Mouse (Mus musculus) neural tube, embryonic 11.5 days (tissue): ENCODE data around the gene Dnajc3. TPM values are rescaled to one million over a fixed set of nuclear protein-coding genes. Genes with fewer than 3 reads are reported as not detected.

Source experiments
- ATAC-seq: fragments of 200-750 bp; cut with Nextera tagmentation; 2 replicates; pipeline ENCODE4 v1.8.0; 2017; ENCODE audit warnings: moderate number of reproducible peaks, mild to moderate bottlenecking, moderate TSS enrichment, moderate library complexity; ENCODE audit not compliant: insufficient read depth, low FRiP score, low TSS enrichment
- DNase-seq: peaks from one replicate; pipeline ENCODE4 v3.0.0-alpha.2; 2015; ENCODE audit warnings: low spot score
- H3K27ac ChIP-seq: fragments of 300-500 bp; sonication (generic); 2 replicates; pipeline ENCODE4 v1.5.1; 2014; ENCODE audit warnings: low read depth, mild to moderate bottlenecking, low read length
- H3K27me3 ChIP-seq: fragments of 300-500 bp; sonication (generic); 2 replicates; pipeline ENCODE4 v1.6.1; 2014; ENCODE audit warnings: mild to moderate bottlenecking, low read length, mixed read lengths; ENCODE audit not compliant: control insufficient read depth, insufficient read depth
- H3K36me3 ChIP-seq: fragments of 300-500 bp; sonication (generic); 2 replicates; pipeline ENCODE4 v1.6.1; 2014; ENCODE audit warnings: mild to moderate bottlenecking, low read length, moderate library complexity, mixed read lengths; ENCODE audit not compliant: control insufficient read depth, insufficient read depth
- H3K4me1 ChIP-seq: fragments of 300-500 bp; sonication (generic); 2 replicates; pipeline ENCODE4 v1.6.1; 2014; ENCODE audit warnings: low read length, mixed read lengths; ENCODE audit not compliant: control insufficient read depth, insufficient read depth
- H3K4me2 ChIP-seq: fragments of 300-500 bp; sonication (generic); 2 replicates; pipeline ENCODE4 v1.6.1; 2014; ENCODE audit warnings: low read depth, mild to moderate bottlenecking, moderate library complexity
- H3K4me3 ChIP-seq: fragments of 300-500 bp; sonication (generic); 2 replicates; pipeline ENCODE4 v1.5.1; 2014; ENCODE audit warnings: low read depth, low read length
- H3K9ac ChIP-seq: fragments of 300-500 bp; sonication (generic); 2 replicates; pipeline ENCODE4 v1.6.1; 2014; ENCODE audit warnings: mild to moderate bottlenecking, low read length
- H3K9me3 ChIP-seq: fragments of 300-500 bp; sonication (generic); 2 replicates; pipeline ENCODE4 v1.6.1; 2016; ENCODE audit warnings: low read length; ENCODE audit not compliant: control insufficient read depth
- WGBS: fragments of 180-500 bp; shearing (Covaris S2); extraction: QIAGEN DNeasy Blood & Tissue Kit; methylation state at CpG from one replicate; pipeline ENCODE4 v1.1.7; 2014; 5-methylcytosine and 5-hydroxymethylcytosine counted together
- polyA plus RNA-seq: library from polyadenylated mRNA; unstranded; fragments of >200 nt; fragmentation: Nextera tagmentation; extraction: Ambion mirVana; gene quantifications from 2 replicates; pipeline ENCODE4 v1.2.1, GENCODE M21; 2014

The Dnajc3 gene
- polyA plus RNA-seq, 1 experiment from 2014 or later, result 36.0 TPM

DNA sequence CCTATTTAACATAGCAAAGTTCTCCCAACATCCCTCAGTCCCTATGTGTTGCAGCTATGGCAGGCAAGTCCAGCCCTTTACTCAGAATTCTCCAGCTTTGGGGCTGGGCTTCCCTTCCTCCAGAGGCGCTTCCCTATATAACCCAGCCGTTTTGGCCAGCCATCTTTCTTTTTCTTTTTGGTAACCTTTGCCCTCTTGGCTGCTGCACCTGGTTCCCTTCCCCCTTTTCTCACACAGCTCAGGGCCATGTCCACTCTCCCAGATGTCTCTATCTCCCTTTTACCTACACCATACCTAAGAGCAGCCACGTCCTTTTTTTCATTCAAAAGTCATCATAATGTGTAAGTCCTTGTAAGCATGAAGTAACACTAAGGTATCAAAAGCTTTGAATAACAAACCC, 1.5 kb upstream of the Dnajc3 start:
- peaks cover 15% of the 10 kb centered on the region; the same call in 1 of the 2 replicates for H3K4me1 ChIP-seq
- no peaks in the 10 kb centered on the region for H3K9me3 ChIP-seq
- H3K36me3 ChIP-seq, result no peaks in the 10 kb centered on the region
- DNase-seq (no peak), ATAC-seq (no peak)
- no peak overlapping the region for H3K4me2 ChIP-seq
- H3K27ac ChIP-seq, result no peak overlapping the region
- no peaks in the 10 kb centered on the region for H3K27me3 ChIP-seq
- WGBS, result 63% methylated on average over 3 of the region's 3 CpGs
- no peak overlapping the region for H3K4me3 ChIP-seq
- H3K9ac ChIP-seq, result no peak overlapping the region

- DNase-seq (no peak), ATAC-seq (peak; percentile 13)
- H3K9me3 ChIP-seq, result no peaks in the 10 kb centered on the region
- peak overlapping the region; percentile 98 for H3K4me3 ChIP-seq
- H3K27me3 ChIP-seq, result no peaks in the 10 kb centered on the region
- 0 out of 2 replicates have a peak overlapping the region, but pooled peaks have one; percentile 9 for H3K27ac ChIP-seq
- peaks cover 17% of the 10 kb centered on the region; the same call in 1 of the 2 replicates for H3K4me1 ChIP-seq
- H3K4me2 ChIP-seq, result peak overlapping the region; percentile 63
- H3K9ac ChIP-seq, result peak overlapping the region; percentile 46; the same call in 1 of the 2 replicates
- WGBS, result 31% methylated on average over 4 of the region's 4 CpGs
- H3K36me3 ChIP-seq, result no peaks in the 10 kb centered on the region
Observed at GRCm38 (mm10) chr14:118936952-118937351, 824 bp upstream of the Dnajc3 start.

DNA sequence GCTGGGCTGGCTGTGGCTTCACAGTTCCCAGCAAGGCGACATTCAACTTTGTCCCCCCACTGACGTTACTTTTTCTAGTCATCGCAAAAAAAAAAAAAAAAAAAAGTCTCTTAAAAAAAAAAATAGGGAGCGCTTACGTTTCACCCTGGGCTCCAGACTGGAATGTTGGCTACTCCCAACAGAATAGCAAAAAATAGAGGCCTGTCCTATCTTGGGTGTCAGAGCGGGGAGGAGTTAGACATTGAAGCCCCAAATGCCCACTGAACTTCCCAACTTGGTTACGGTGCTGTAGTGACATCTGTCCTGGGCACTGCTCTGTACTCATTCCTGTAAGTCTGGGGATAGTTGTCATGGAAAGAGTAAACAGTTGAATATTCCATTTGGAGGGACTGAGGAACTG, 775 bp downstream of the Dnajc3 start:
- Histone ChIP-seq H3K4me1 (peaks cover 20% of the 10 kb centered on the region; the same call in 1 of the 2 replicates), H3K4me3 (peak overlapping the region; percentile 98), H3K27me3 (no peaks in the 10 kb centered on the region), H3K9ac (peak overlapping the region; percentile 97), H3K4me2 (peak overlapping the region; percentile 65), H3K9me3 (no peaks in the 10 kb centered on the region), H3K36me3 (no peaks in the 10 kb centered on the region), H3K27ac (no peak overlapping the region; the same call in 1 of the 2 replicates)
- DNase-seq, result no peak
- no peak for ATAC-seq
- WGBS, result 2% methylated on average over 7 of the region's 7 CpGs

- ATAC-seq, result no peak
- no peak overlapping the region for H3K9ac ChIP-seq
- H3K4me3 ChIP-seq, result no peak overlapping the region
- H3K9me3 ChIP-seq, result no peaks in the 10 kb centered on the region
- WGBS, result 81% methylated on average over 4 of the region's 4 CpGs
- peaks cover 20% of the 10 kb centered on the region; the same call in 1 of the 2 replicates for H3K4me1 ChIP-seq
- H3K27me3 ChIP-seq, result no peaks in the 10 kb centered on the region
- no peak for DNase-seq
- H3K36me3 ChIP-seq, result no peaks in the 10 kb centered on the region
- no peak overlapping the region for H3K27ac ChIP-seq
- no peak overlapping the region for H3K4me2 ChIP-seq
Observed at GRCm38 (mm10) chr14:118940796-118941495, 3.2 kb downstream of the Dnajc3 start.

- H3K4me2 ChIP-seq, result no peak overlapping the region
- peaks cover 18% of the 10 kb centered on the region; the same call in 1 of the 2 replicates for H3K4me1 ChIP-seq
- 42% methylated on average over 12 of the region's 12 CpGs for WGBS
- DNase-seq (no peak), ATAC-seq (no peak)
- no peaks in the 10 kb centered on the region for H3K36me3 ChIP-seq
- no peak overlapping the region for H3K4me3 ChIP-seq
- H3K9ac ChIP-seq, result no peak overlapping the region; the same call in 1 of the 2 replicates
- no peaks in the 10 kb centered on the region for H3K9me3 ChIP-seq
- H3K27ac ChIP-seq, result no peak overlapping the region
- H3K27me3 ChIP-seq, result no peaks in the 10 kb centered on the region
Observed at GRCm38 (mm10) chr14:118942076-118942475, 4.3 kb downstream of the Dnajc3 start.

- Histone ChIP-seq H3K27ac (no peak overlapping the region), H3K27me3 (no peaks in the 10 kb centered on the region), H3K9ac (no peak overlapping the region), H3K4me3 (no peak overlapping the region), H3K9me3 (no peaks in the 10 kb centered on the region), H3K4me2 (no peak overlapping the region), H3K4me1 (peaks cover 8% of the 10 kb centered on the region; the same call in 1 of the 2 replicates), H3K36me3 (no peaks in the 10 kb centered on the region)
- DNase-seq (no peak), ATAC-seq (no peak)
- WGBS, result 95% methylated on average over 2 of the region's 2 CpGs
Observed at GRCm38 (mm10) chr14:118944702-118945101, 6.9 kb downstream of the Dnajc3 start.

GRCm38 (mm10) chr14:118948841-118949240, 11.1 kb downstream of the Dnajc3 start:
- WGBS, result 97% methylated on average over 1 of the region's 1 CpGs

DNA sequence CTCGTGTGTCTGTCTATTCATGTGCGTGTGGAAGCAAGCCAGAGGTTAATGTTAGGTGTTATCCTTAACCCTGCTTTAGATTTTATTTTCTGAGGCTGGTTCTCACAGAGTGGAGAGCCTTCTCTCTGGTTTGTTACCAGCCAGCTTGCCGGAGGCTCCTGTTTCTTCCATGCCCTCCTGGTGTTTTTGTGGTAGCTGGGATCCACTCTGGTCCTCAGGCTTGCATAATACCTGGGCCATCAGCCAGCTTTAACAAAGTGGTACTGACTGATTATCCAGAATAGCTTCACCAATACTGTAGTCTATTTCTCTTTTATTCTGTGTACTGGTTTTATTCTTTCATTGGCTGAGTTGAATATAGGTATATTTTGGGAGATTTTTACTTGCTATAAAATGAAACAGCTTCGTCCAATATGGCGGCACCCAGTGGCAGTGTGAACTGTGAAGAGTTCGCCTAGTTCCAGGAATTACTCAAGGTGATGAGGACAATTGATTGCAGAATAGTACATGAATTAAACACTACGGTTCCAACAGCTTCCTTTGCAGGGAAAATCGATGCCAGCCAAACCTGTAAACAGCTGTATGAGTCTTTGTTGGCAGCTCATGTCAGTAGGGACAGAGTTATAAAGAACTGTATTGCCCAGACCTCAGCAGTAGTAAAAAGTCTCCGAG, 14.3 kb downstream of the Dnajc3 start:
- DNase-seq, result no peak
- no peaks in the 10 kb centered on the region; the same call in 1 of the 2 replicates for H3K36me3 ChIP-seq
- no peak overlapping the region for H3K27ac ChIP-seq
- no peak overlapping the region for H3K4me2 ChIP-seq
- no peak overlapping the region for H3K4me3 ChIP-seq
- no peaks in the 10 kb centered on the region for H3K9me3 ChIP-seq
- 92% methylated on average over 9 of the region's 9 CpGs for WGBS
- no peaks in the 10 kb centered on the region for H3K4me1 ChIP-seq
- ATAC-seq, result no peak
- H3K9ac ChIP-seq, result no peak overlapping the region
- no peaks in the 10 kb centered on the region for H3K27me3 ChIP-seq

More at GRCm38 (mm10) chr14:118948841-118949240, 11.1 kb downstream of the Dnajc3 start:
- no peaks in the 10 kb centered on the region for H3K9me3 ChIP-seq
- no peaks in the 10 kb centered on the region for H3K27me3 ChIP-seq
- H3K4me2 ChIP-seq, result no peak overlapping the region
- H3K36me3 ChIP-seq, result no peaks in the 10 kb centered on the region
- H3K9ac ChIP-seq, result no peak overlapping the region
- H3K4me1 ChIP-seq, result no peaks in the 10 kb centered on the region
- H3K4me3 ChIP-seq, result no peak overlapping the region
- DNase-seq (no peak), ATAC-seq (no peak)
- H3K27ac ChIP-seq, result no peak overlapping the region
